Mouse (Mus musculus) testis, adult 2 months (tissue): ENCODE measurements around the gene Olfr583.

Experiments used
- CTCF ChIP-seq: fragments of 200-500 bp; IDR thresholded peaks from 2 replicates; pipeline ENCODE4 v1.5.1; 2012; ENCODE audit warnings: low read depth, mild to moderate bottlenecking, inconsistent platforms, low read length, moderate library complexity; ENCODE audit not compliant: control insufficient read depth, insufficient read depth, insufficient replicate concordance
- POLR2A ChIP-seq: fragments of 200-500 bp; IDR thresholded peaks from 2 replicates; pipeline ENCODE4 v1.6.1; 2012; ENCODE audit warnings: low read depth, mild to moderate bottlenecking, inconsistent platforms, low read length, moderate library complexity; ENCODE audit not compliant: control insufficient read depth

GRCm38 (mm10) chr7:103097420-103097819 is 46.3 kb downstream of the Olfr583 start, which contains the start of gene Olfr585:
- no peak for TF ChIP-seq CTCF
- TF ChIP-seq POLR2A = no peak
